Mouse (Mus musculus) ES-E14 (cell line): ENCODE measurements around the gene Hsd11b2. TPM values are rescaled to one million over a fixed set of nuclear protein-coding genes. Genes with fewer than 3 reads are reported as not detected.

Source experiments
- DNase-seq: peaks from one replicate; pipeline ENCODE4 v3.0.0-alpha.2; 2013; ENCODE audit warnings: low read depth, low spot score
- H3K27ac ChIP-seq: 2 replicates; pipeline ENCODE4 v1.5.1; 2012; ENCODE audit warnings: low read depth, mild to moderate bottlenecking, low read length, moderate library complexity, mixed read lengths; ENCODE audit not compliant: poor library complexity, insufficient read depth, severe bottlenecking
- H3K36me3 ChIP-seq: 2 replicates; pipeline ENCODE4 v1.6.1; 2012; ENCODE audit warnings: mild to moderate bottlenecking, low read length, moderate library complexity, mixed read lengths; ENCODE audit not compliant: control insufficient read depth, poor library complexity, insufficient read depth, severe bottlenecking
- H3K4me1 ChIP-seq, 2 experiments: fragments of 150-350 bp in 1 of 2; sonication (generic) in 1 of 2; 2 replicates each; pipeline ENCODE4 v1.6.1; 2012; ENCODE audit warnings: low read length in 2 of 2, mild to moderate bottlenecking in 1 of 2, mixed read lengths in 1 of 2; ENCODE audit not compliant: control insufficient read depth in 2 of 2, insufficient read depth in 2 of 2, poor library complexity in 1 of 2
- H3K4me3 ChIP-seq, 2 experiments: fragments of 150-350 bp in 1 of 2; sonication (generic) in 1 of 2; 2 replicates each; pipeline ENCODE4 v1.5.1; 2012; ENCODE audit warnings: low read length in 2 of 2, low read depth in 1 of 2, mild to moderate bottlenecking in 1 of 2, mixed read lengths in 1 of 2; ENCODE audit not compliant: insufficient read depth in 1 of 2, poor library complexity in 1 of 2, severe bottlenecking in 1 of 2
- H3K9ac ChIP-seq: 2 replicates; pipeline ENCODE4 v1.6.1; 2012; ENCODE audit warnings: low read depth, mild to moderate bottlenecking, low read length, mixed read lengths; ENCODE audit not compliant: poor library complexity, insufficient read depth, severe bottlenecking
- H3K9me3 ChIP-seq: fragments of 150-350 bp; sonication (generic); 2 replicates; pipeline ENCODE4 v1.6.1; 2012; ENCODE audit warnings: low read depth, mild to moderate bottlenecking, low read length; ENCODE audit not compliant: control insufficient read depth, insufficient read depth
- CHD2 ChIP-seq: IDR thresholded peaks from 2 replicates; pipeline ENCODE4 v1.6.1; 2014; ENCODE audit warnings: mild to moderate bottlenecking, low read depth, low read length, inconsistent platforms
- HCFC1 ChIP-seq: IDR thresholded peaks from 2 replicates; pipeline ENCODE4 v1.6.1; 2012; ENCODE audit warnings: low read length, inconsistent platforms, borderline replicate concordance; ENCODE audit not compliant: insufficient read depth
- MAFK ChIP-seq: IDR thresholded peaks from 2 replicates; pipeline ENCODE4 v1.6.1; 2014; ENCODE audit warnings: mild to moderate bottlenecking, low read depth, low read length, inconsistent platforms; ENCODE audit not compliant: insufficient read depth
- ZC3H11A ChIP-seq: IDR thresholded peaks from 2 replicates; pipeline ENCODE4 v1.6.1; 2012; ENCODE audit warnings: low read depth, mild to moderate bottlenecking, inconsistent platforms, low read length, borderline replicate concordance
- ZNF384 ChIP-seq: IDR thresholded peaks from 2 replicates; pipeline ENCODE4 v1.6.1; 2012; ENCODE audit warnings: low read depth, low read length, inconsistent platforms
- in situ Hi-C, 2 experiments: fragments of 600-800 bp; cut with MboI; formaldehyde crosslinking; loops; one replicate each; pipeline ENCODE4 v1.15.1; 2025; ENCODE audit warnings: low sequenced_read_pairs in 2 of 2, inconsistent platforms in 1 of 2; ENCODE audit not compliant: unreplicated experiment in 2 of 2
- total RNA-seq: library from RNA; depleted of rRNA; stranded (reverse); fragments of 300-350 nt; gene quantifications from 2 replicates; pipeline ENCODE4 v1.2.3, GENCODE M21; 2012

The Hsd11b2 gene
- total RNA-seq, 1 experiment = 0.67 TPM

GRCm38 (mm10) chr8:105470681-105471313 is 47.8 kb upstream of the Hsd11b2 start:
- TF ChIP-seq CHD2 = no peak
- no peak for TF ChIP-seq HCFC1
- TF ChIP-seq MAFK = no peak
- no peak for TF ChIP-seq ZNF384
- no peak for TF ChIP-seq ZC3H11A
- peaks cover 10 to 32% of the 10 kb centered on the region in 2 experiments for H3K4me1 ChIP-seq
- DNase-seq = no peak
- in situ Hi-C loops = no loop called here
- H3K9me3 ChIP-seq = no peaks in the 10 kb centered on the region
- peak overlapping the region; percentile 33; the same call in 1 of the 2 replicates for H3K9ac ChIP-seq
- no peaks in the 10 kb centered on the region for H3K36me3 ChIP-seq
- H3K4me3 ChIP-seq = peak overlapping the region; percentile 34 to 49
- no peak overlapping the region for H3K27ac ChIP-seq

- H3K9ac ChIP-seq = peak within 1 kb of the TSS; percentile 33; the same call in 1 of the 2 replicates
- TF ChIP-seq HCFC1 = no peak
- no peak for TF ChIP-seq ZNF384
- TF ChIP-seq ZC3H11A = no peak
- no peak for TF ChIP-seq MAFK
- TF ChIP-seq CHD2 = no peak
- peaks cover 10 to 32% of the 10 kb centered on the region in 2 experiments for H3K4me1 ChIP-seq
- DNase-seq = peak; percentile 91
- no peaks in the 10 kb centered on the region for H3K9me3 ChIP-seq
- H3K4me3 ChIP-seq = peak within 1 kb of the TSS; percentile 34 to 49
- no peak within 1 kb of the TSS; the same call in 1 of the 2 replicates for H3K27ac ChIP-seq
- no peaks in the 10 kb centered on the region for H3K36me3 ChIP-seq
- in situ Hi-C loops = no loop called here
These were observed 47.1 kb upstream of the Hsd11b2 start, which contains the start of gene Tppp3 for GRCm38 (mm10) chr8:105471314-105472015. Tppp3 (minus strand) TSS chr8:105471526.

- H3K4me3 ChIP-seq = peak overlapping the region; percentile 41 to 45
These were observed 46.1 kb upstream of the Hsd11b2 start for GRCm38 (mm10) chr8:105472414-105472932.

GRCm38 (mm10) chr8:105472983-105473382 is 45.6 kb upstream of the Hsd11b2 start:
- in situ Hi-C loops = no loop called here
- Histone ChIP-seq H3K27ac (no peak overlapping the region), H3K9ac (no peak overlapping the region), H3K36me3 (no peaks in the 10 kb centered on the region), H3K4me3 (peak overlapping the region in 1 of 2 experiments; percentile 45; a peak in 1 of 4 replicates), H3K9me3 (no peaks in the 10 kb centered on the region), H3K4me1 (peaks cover 10 to 37% of the 10 kb centered on the region in 2 experiments)
- TF ChIP-seq CHD2 (no peak), HCFC1 (no peak), ZNF384 (no peak), MAFK (no peak), ZC3H11A (no peak)
- no peak for DNase-seq

More at GRCm38 (mm10) chr8:105472414-105472932, 46.1 kb upstream of the Hsd11b2 start:
- Histone ChIP-seq H3K36me3 (no peaks in the 10 kb centered on the region), H3K9ac (peak overlapping the region; percentile 33), H3K9me3 (no peaks in the 10 kb centered on the region), H3K27ac (no peak overlapping the region), H3K4me1 (peaks cover 10 to 37% of the 10 kb centered on the region in 2 experiments)
- in situ Hi-C loops = no loop called here
- no peak for DNase-seq
- TF ChIP-seq HCFC1 (no peak), CHD2 (no peak), MAFK (no peak), ZNF384 (no peak), ZC3H11A (no peak)
